Mouse (Mus musculus) midbrain, embryonic 11.5 days (tissue): ENCODE data around the gene Rasa3. TPM values are rescaled to one million over a fixed set of nuclear protein-coding genes. Genes with fewer than 3 reads are reported as not detected.

ENCODE experiments used
- ATAC-seq: fragments of 200-750 bp; cut with Nextera tagmentation; 2 replicates; pipeline ENCODE4 v1.8.0; 2017; ENCODE audit warnings: moderate TSS enrichment, moderate library complexity; ENCODE audit not compliant: low FRiP score
- DNase-seq: peaks from one replicate; pipeline ENCODE4 v3.0.0; 2015; ENCODE audit warnings: low spot score; ENCODE audit errors: missing footprints
- H3K27ac ChIP-seq: fragments of 300-500 bp; sonication (generic); 2 replicates; pipeline ENCODE4 v1.5.1; 2014; ENCODE audit warnings: low read depth, low read length
- H3K27me3 ChIP-seq: fragments of 300-500 bp; sonication (generic); 2 replicates; pipeline ENCODE4 v1.6.1; 2014; ENCODE audit warnings: mild to moderate bottlenecking, low read length, moderate library complexity, mixed read lengths; ENCODE audit not compliant: control insufficient read depth, insufficient read depth
- H3K36me3 ChIP-seq: fragments of 300-500 bp; sonication (generic); 2 replicates; pipeline ENCODE4 v1.6.1; 2014; ENCODE audit warnings: mild to moderate bottlenecking, low read length, moderate library complexity, mixed read lengths; ENCODE audit not compliant: control insufficient read depth, insufficient read depth
- H3K4me1 ChIP-seq: fragments of 300-500 bp; sonication (generic); 2 replicates; pipeline ENCODE4 v1.6.1; 2014; ENCODE audit warnings: low read length; ENCODE audit not compliant: control insufficient read depth, insufficient read depth
- H3K4me2 ChIP-seq: fragments of 300-500 bp; sonication (generic); 2 replicates; pipeline ENCODE4 v1.6.1; 2014; ENCODE audit warnings: mild to moderate bottlenecking, moderate library complexity
- H3K4me3 ChIP-seq: fragments of 300-500 bp; sonication (generic); 2 replicates; pipeline ENCODE4 v1.5.1; 2014; ENCODE audit warnings: low read depth, low read length
- H3K9ac ChIP-seq: fragments of 300-500 bp; sonication (generic); 2 replicates; pipeline ENCODE4 v1.6.1; 2014; ENCODE audit warnings: low read length
- H3K9me3 ChIP-seq: fragments of 300-500 bp; sonication (generic); 2 replicates; pipeline ENCODE4 v1.6.1; 2016; ENCODE audit warnings: low read length; ENCODE audit not compliant: control insufficient read depth
- WGBS: fragments of 180-500 bp; shearing (Covaris S2); extraction: QIAGEN DNeasy Blood & Tissue Kit; methylation state at CpG from one replicate; pipeline ENCODE4 v1.1.7; 2014; 5-methylcytosine and 5-hydroxymethylcytosine counted together
- polyA plus RNA-seq: library from polyadenylated mRNA; unstranded; fragments of >200 nt; fragmentation: Nextera tagmentation; extraction: Ambion mirVana; gene quantifications from 2 replicates; pipeline ENCODE4 v1.2.1, GENCODE M21; 2014

Gene Rasa3
- polyA plus RNA-seq, 1 experiment from 2014 or later = 19.8 TPM

DNA sequence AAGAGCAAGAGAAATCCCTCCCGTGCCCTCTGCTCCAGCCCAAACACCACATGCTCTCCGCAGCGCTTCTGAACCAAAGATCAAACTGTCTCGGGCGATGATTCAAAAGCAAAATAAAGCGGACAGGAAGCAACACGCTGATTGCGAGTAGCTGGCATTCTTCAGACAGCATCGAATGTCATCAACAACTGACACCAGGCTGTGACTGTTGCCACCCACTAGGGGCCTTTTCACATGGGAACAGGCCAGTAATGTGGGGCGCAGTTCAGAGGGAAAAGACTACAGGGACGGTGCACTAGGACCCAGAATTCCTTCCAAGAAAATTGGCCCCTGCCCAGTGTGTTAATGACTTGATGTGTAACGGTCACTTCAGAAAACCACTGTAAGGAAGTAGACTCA is 1.1 kb downstream of the Rasa3 start:
- peak overlapping the region; percentile 92 for H3K4me2 ChIP-seq
- no peak for ATAC-seq
- peak; percentile 95 for DNase-seq
- H3K36me3 ChIP-seq = no peaks in the 10 kb centered on the region
- no peaks in the 10 kb centered on the region for H3K9me3 ChIP-seq
- H3K27me3 ChIP-seq = 0 out of 2 replicates have a peak, but pooled peaks cover 2% of the 10 kb centered on the region
- H3K4me3 ChIP-seq = peak overlapping the region; percentile 72
- peaks cover 11% of the 10 kb centered on the region for H3K4me1 ChIP-seq
- peak overlapping the region; percentile 73 for H3K9ac ChIP-seq
- under 1% methylated on average over 12 of the region's 12 CpGs for WGBS
- H3K27ac ChIP-seq = no peak overlapping the region

DNA sequence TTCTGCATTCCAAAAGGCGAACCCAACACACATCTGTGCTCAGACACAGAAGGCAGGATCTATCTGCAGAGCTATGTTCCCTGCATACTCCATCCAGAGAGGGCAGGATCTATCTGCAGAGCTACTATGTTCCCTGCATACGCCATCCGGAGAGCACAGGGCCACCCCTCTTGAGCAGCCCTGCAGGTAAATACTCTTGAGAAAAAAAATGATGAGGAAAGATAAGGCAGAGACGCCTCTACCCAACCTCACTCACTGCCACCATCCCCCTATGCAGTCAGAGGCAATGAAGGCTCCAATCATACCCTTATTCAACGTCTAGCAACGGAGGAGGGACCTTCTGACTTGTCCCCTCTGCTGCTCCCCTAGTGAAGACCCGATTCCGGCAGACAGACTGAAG is 1.9 kb downstream of the Rasa3 start:
- 0 out of 2 replicates have a peak, but pooled peaks cover 2% of the 10 kb centered on the region for H3K27me3 ChIP-seq
- no peak overlapping the region for H3K27ac ChIP-seq
- no peak for ATAC-seq
- peak overlapping the region; percentile 92 for H3K4me2 ChIP-seq
- H3K4me3 ChIP-seq = peak overlapping the region; percentile 72
- no peaks in the 10 kb centered on the region for H3K36me3 ChIP-seq
- peaks cover 11% of the 10 kb centered on the region for H3K4me1 ChIP-seq
- H3K9ac ChIP-seq = peak overlapping the region; percentile 73; the same call in 1 of the 2 replicates
- no peak for DNase-seq
- no peaks in the 10 kb centered on the region for H3K9me3 ChIP-seq
- 52% methylated on average over 8 of the region's 8 CpGs for WGBS

- no peak overlapping the region for H3K9ac ChIP-seq
- WGBS = 86% methylated on average over 4 of the region's 4 CpGs
- 0 out of 2 replicates have a peak, but pooled peaks cover 2% of the 10 kb centered on the region for H3K27me3 ChIP-seq
- ATAC-seq (no peak), DNase-seq (no peak)
- peaks cover 11% of the 10 kb centered on the region for H3K4me1 ChIP-seq
- no peak overlapping the region for H3K4me2 ChIP-seq
- no peaks in the 10 kb centered on the region for H3K36me3 ChIP-seq
- no peaks in the 10 kb centered on the region for H3K9me3 ChIP-seq
- no peak overlapping the region for H3K4me3 ChIP-seq
- no peak overlapping the region for H3K27ac ChIP-seq
These were observed 2.3 kb downstream of the Rasa3 start for GRCm38 (mm10) chr8:13675121-13675520.

DNA sequence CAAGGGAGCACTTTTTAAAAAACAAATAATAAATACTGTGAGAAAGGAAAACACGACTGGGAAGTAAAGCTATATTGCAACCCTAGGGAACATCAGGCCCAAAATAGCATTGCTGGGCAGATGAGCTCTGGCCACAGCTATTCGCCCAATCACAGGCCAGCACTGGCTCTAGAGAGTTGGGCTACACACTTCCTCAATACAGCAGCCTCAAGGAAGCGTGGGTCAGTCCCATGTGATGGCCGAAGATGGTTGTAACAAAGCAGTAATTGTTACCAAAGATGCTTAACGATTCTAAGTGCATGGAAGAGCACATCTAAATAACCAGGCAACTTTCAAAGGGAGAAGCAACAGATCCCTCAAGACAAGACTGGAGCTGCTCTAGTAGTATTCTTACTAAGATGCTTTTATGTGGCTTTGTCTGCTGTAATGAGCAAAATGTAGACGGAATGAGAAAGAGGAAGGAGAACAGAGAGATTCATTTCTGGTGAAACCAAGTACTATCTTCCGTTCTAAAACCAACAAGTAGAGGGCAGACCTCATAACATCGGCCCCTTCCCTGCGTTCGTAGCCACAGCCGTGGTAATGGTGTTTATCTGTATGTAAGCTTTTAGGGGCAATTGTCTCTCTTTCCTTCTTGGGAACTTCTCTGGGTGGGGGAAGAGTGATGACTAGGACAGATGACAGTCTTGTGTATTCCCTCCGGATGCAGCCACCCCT is 3.0 kb downstream of the Rasa3 start:
- H3K36me3 ChIP-seq = no peaks in the 10 kb centered on the region
- WGBS = 80% methylated on average over 12 of the region's 12 CpGs
- 0 out of 2 replicates have a peak, but pooled peaks cover 2% of the 10 kb centered on the region for H3K27me3 ChIP-seq
- H3K27ac ChIP-seq = no peak overlapping the region
- no peak overlapping the region for H3K4me3 ChIP-seq
- H3K4me2 ChIP-seq = no peak overlapping the region
- ATAC-seq = no peak
- H3K4me1 ChIP-seq = peaks cover 11% of the 10 kb centered on the region
- H3K9ac ChIP-seq = no peak overlapping the region
- no peak for DNase-seq
- no peaks in the 10 kb centered on the region for H3K9me3 ChIP-seq

DNA sequence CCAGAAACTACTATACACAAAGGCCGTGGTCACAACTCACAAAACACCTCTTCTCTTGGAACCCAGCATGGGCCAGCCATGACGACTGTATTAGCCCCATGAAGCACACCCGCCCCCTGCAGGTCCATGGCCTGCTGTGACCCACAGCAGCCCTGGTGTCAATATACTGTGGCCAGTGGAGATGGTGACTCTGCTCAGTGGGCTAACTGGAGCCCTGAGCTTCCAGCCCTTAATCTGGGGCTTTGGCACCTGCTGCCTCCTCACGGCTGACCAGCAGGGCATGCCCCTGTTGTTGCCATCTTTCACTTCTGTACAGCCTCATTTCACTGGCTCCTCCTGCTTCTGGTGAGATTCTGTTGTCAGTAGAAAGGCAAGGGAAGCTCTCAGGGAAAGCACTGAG is 4.2 kb downstream of the Rasa3 start:
- no peak for DNase-seq
- Histone ChIP-seq H3K36me3 (no peaks in the 10 kb centered on the region), H3K4me3 (no peak overlapping the region), H3K4me2 (no peak overlapping the region), H3K27ac (no peak overlapping the region), H3K9ac (no peak overlapping the region), H3K9me3 (no peaks in the 10 kb centered on the region), H3K27me3 (no peaks in the 10 kb centered on the region), H3K4me1 (peaks cover 11% of the 10 kb centered on the region)
- no peak for ATAC-seq
- WGBS = 74% methylated on average over 4 of the region's 4 CpGs

GRCm38 (mm10) chr8:13671246-13672003 is 6.0 kb downstream of the Rasa3 start:
- Histone ChIP-seq H3K27me3 (no peaks in the 10 kb centered on the region), H3K27ac (no peak overlapping the region), H3K4me3 (no peak overlapping the region), H3K9ac (no peak overlapping the region), H3K4me1 (peaks cover 8% of the 10 kb centered on the region), H3K4me2 (no peak overlapping the region), H3K36me3 (no peaks in the 10 kb centered on the region), H3K9me3 (no peaks in the 10 kb centered on the region)
- WGBS = 92% methylated on average over 10 of the region's 10 CpGs
- ATAC-seq = no peak
- DNase-seq = no peak

- Histone ChIP-seq H3K9me3 (no peaks in the 10 kb centered on the region), H3K4me2 (no peak overlapping the region), H3K4me1 (no peaks in the 10 kb centered on the region), H3K36me3 (no peaks in the 10 kb centered on the region), H3K27me3 (no peaks in the 10 kb centered on the region), H3K9ac (no peak overlapping the region), H3K4me3 (no peak overlapping the region), H3K27ac (no peak overlapping the region)
- DNase-seq (no peak), ATAC-seq (no peak)
- WGBS = 87% methylated on average over 17 of the region's 17 CpGs
These were observed 7.4 kb downstream of the Rasa3 start for GRCm38 (mm10) chr8:13670011-13670471.

- H3K4me2 ChIP-seq = no peak overlapping the region
- H3K9me3 ChIP-seq = no peaks in the 10 kb centered on the region
- no peaks in the 10 kb centered on the region for H3K4me1 ChIP-seq
- H3K9ac ChIP-seq = no peak overlapping the region
- no peak overlapping the region for H3K27ac ChIP-seq
- DNase-seq (no peak), ATAC-seq (no peak)
- no peaks in the 10 kb centered on the region for H3K36me3 ChIP-seq
- WGBS = 78% methylated on average over 10 of the region's 10 CpGs
- H3K4me3 ChIP-seq = no peak overlapping the region
- H3K27me3 ChIP-seq = no peaks in the 10 kb centered on the region
These were observed 9.0 kb downstream of the Rasa3 start for GRCm38 (mm10) chr8:13668367-13668766.

- no peaks in the 10 kb centered on the region for H3K27me3 ChIP-seq
- no peaks in the 10 kb centered on the region for H3K4me1 ChIP-seq
- no peaks in the 10 kb centered on the region for H3K9me3 ChIP-seq
- H3K4me3 ChIP-seq = no peak overlapping the region
- no peak overlapping the region for H3K27ac ChIP-seq
- no peak overlapping the region for H3K9ac ChIP-seq
- no peak overlapping the region for H3K4me2 ChIP-seq
- ATAC-seq (no peak), DNase-seq (no peak)
- H3K36me3 ChIP-seq = no peaks in the 10 kb centered on the region
- 78% methylated on average over 4 of the region's 4 CpGs for WGBS
These were observed 9.5 kb downstream of the Rasa3 start for GRCm38 (mm10) chr8:13667917-13668316.
